Mouse (Mus musculus) layer of hippocampus, postnatal 36 days (tissue): ENCODE measurements at regions not wholly inside any gene's neighbourhood (a gene's known extent, or its start where the extent isn't known, plus 50 kb on each side); places are given as distances from the start of the nearest gene placed in this dataset.

Experiments used
- DNase-seq, 2 experiments: peaks; one replicate each; pipeline ENCODE4 v3.0.0; 2022

GRCm38 (mm10) chr12:27597322-27597721, 254.9 kb upstream of the Sox11 start:
- DNase-seq = peak in 1 of 2 experiments; percentile 4

- DNase-seq = no peak
Measured at GRCm38 (mm10) chr12:27595576-27595975, 253.2 kb upstream of the Sox11 start.

GRCm38 (mm10) chr12:27593436-27593835, 251.1 kb upstream of the Sox11 start:
- no peak for DNase-seq

GRCm38 (mm10) chr12:27576109-27576700, 233.8 kb upstream of the Sox11 start:
- no peak for DNase-seq

GRCm38 (mm10) chr12:27575629-27576028, 233.3 kb upstream of the Sox11 start:
- no peak for DNase-seq

- no peak for DNase-seq
Measured at GRCm38 (mm10) chr12:27567250-27567649, 224.9 kb upstream of the Sox11 start.

- DNase-seq = no peak
Measured at GRCm38 (mm10) chr12:27565965-27566507, 223.7 kb upstream of the Sox11 start.

- DNase-seq = no peak
Measured at GRCm38 (mm10) chr12:27564641-27565306, 222.4 kb upstream of the Sox11 start.

GRCm38 (mm10) chr12:27563900-27564299, 221.5 kb upstream of the Sox11 start:
- DNase-seq = no peak

GRCm38 (mm10) chr12:27552809-27553208, 210.4 kb upstream of the Sox11 start:
- no peak for DNase-seq

- DNase-seq = no peak
Measured at GRCm38 (mm10) chr12:27538210-27538609, 195.8 kb upstream of the Sox11 start.

GRCm38 (mm10) chr12:27537507-27537906, 195.1 kb upstream of the Sox11 start:
- DNase-seq = no peak

GRCm38 (mm10) chr12:27537017-27537416, 194.6 kb upstream of the Sox11 start:
- DNase-seq = no peak

- DNase-seq = no peak
Measured at GRCm38 (mm10) chr12:27525604-27526003, 183.2 kb upstream of the Sox11 start.

GRCm38 (mm10) chr12:27513253-27513652, 170.9 kb upstream of the Sox11 start:
- DNase-seq = no peak

GRCm38 (mm10) chr12:27508226-27508560, 165.8 kb upstream of the Sox11 start:
- no peak for DNase-seq

GRCm38 (mm10) chr12:27507523-27508225, 165.3 kb upstream of the Sox11 start:
- DNase-seq = no peak

- DNase-seq = no peak
Measured at GRCm38 (mm10) chr12:27502716-27503486, 160.5 kb upstream of the Sox11 start.

GRCm38 (mm10) chr12:27500516-27500915, 158.1 kb upstream of the Sox11 start:
- DNase-seq = no peak

GRCm38 (mm10) chr12:27499276-27499675, 156.9 kb upstream of the Sox11 start:
- DNase-seq = no peak

- no peak for DNase-seq
Measured at GRCm38 (mm10) chr12:27496826-27497557, 154.6 kb upstream of the Sox11 start.

GRCm38 (mm10) chr12:27492270-27492669, 149.9 kb upstream of the Sox11 start:
- no peak for DNase-seq
